Mouse (Mus musculus) right cerebral cortex, postnatal 36 days (tissue): ENCODE data around the gene Mtx3.

ENCODE experiments used
- DNase-seq, 2 experiments: peaks; one replicate each; pipeline ENCODE4 v3.0.0; 2022; ENCODE audit warnings: low spot score in 2 of 2, mixed read lengths in 1 of 2

Mtx3 gene

GRCm38 (mm10) chr13:92844586-92845221 is at the start of gene Mtx3:
Mtx3 (plus strand) TSS chr13:92844760.
- DNase-seq, result peak; percentile 73 to 77

GRCm38 (mm10) chr13:92798830-92799229 is 45.7 kb upstream of the Mtx3 start:
- DNase-seq, result no peak

GRCm38 (mm10) chr13:92799306-92799925 is 45.1 kb upstream of the Mtx3 start:
- peak in 1 of 2 experiments; percentile 13 for DNase-seq

- no peak for DNase-seq
These were observed 37.8 kb upstream of the Mtx3 start for GRCm38 (mm10) chr13:92806785-92807184.

- DNase-seq, result no peak
These were observed 36.7 kb upstream of the Mtx3 start for GRCm38 (mm10) chr13:92807849-92808248.

GRCm38 (mm10) chr13:92810592-92810991 is 34.0 kb upstream of the Mtx3 start:
- peak; percentile 16 to 47 for DNase-seq

GRCm38 (mm10) chr13:92816329-92816728 is 28.2 kb upstream of the Mtx3 start:
- no peak for DNase-seq

- DNase-seq, result no peak
These were observed 27.2 kb upstream of the Mtx3 start for GRCm38 (mm10) chr13:92817357-92817756.

GRCm38 (mm10) chr13:92828820-92829219 is 15.7 kb upstream of the Mtx3 start:
- DNase-seq, result no peak

GRCm38 (mm10) chr13:92833162-92833561 is 11.4 kb upstream of the Mtx3 start:
- no peak for DNase-seq

- DNase-seq, result no peak
These were observed 1.9 kb downstream of the Mtx3 start for GRCm38 (mm10) chr13:92846438-92846837.

- no peak for DNase-seq
These were observed 2.8 kb downstream of the Mtx3 start for GRCm38 (mm10) chr13:92847336-92847735.

GRCm38 (mm10) chr13:92848002-92848401 is 3.4 kb downstream of the Mtx3 start:
- DNase-seq, result no peak

- DNase-seq, result no peak
These were observed 11.3 kb downstream of the Mtx3 start for GRCm38 (mm10) chr13:92855901-92856300.

GRCm38 (mm10) chr13:92858808-92859207 is 14.2 kb downstream of the Mtx3 start:
- no peak for DNase-seq

GRCm38 (mm10) chr13:92859959-92860358 is 15.4 kb downstream of the Mtx3 start:
- DNase-seq, result no peak

GRCm38 (mm10) chr13:92865358-92865757 is 20.8 kb downstream of the Mtx3 start:
- no peak for DNase-seq

- no peak for DNase-seq
These were observed 22.1 kb downstream of the Mtx3 start for GRCm38 (mm10) chr13:92866680-92867079.

- no peak for DNase-seq
These were observed 35.0 kb downstream of the Mtx3 start for GRCm38 (mm10) chr13:92879514-92879913.

GRCm38 (mm10) chr13:92879933-92880332 is 35.4 kb downstream of the Mtx3 start:
- no peak for DNase-seq

GRCm38 (mm10) chr13:92880589-92880988 is 36.0 kb downstream of the Mtx3 start:
- DNase-seq, result no peak

GRCm38 (mm10) chr13:92882271-92882985 is 37.9 kb downstream of the Mtx3 start:
- no peak for DNase-seq
